Mouse (Mus musculus) heart, embryonic 14.5 days (tissue): Measurements from ENCODE around the gene Natd1. TPM values are rescaled to one million over a fixed set of nuclear protein-coding genes. Genes with fewer than 3 reads are reported as not detected.

ENCODE experiments used
- ATAC-seq: fragments of 200-750 bp; cut with Nextera tagmentation; 2 replicates; pipeline ENCODE4 v1.8.0; 2017; ENCODE audit warnings: low read depth, moderate TSS enrichment; ENCODE audit not compliant: insufficient number of reproducible peaks, insufficient read depth, low FRiP score
- H3K27ac ChIP-seq, 2 experiments: fragments of 200-500 bp in 1 of 2; fragments of 300-500 bp in 1 of 2; sonication (generic) in 1 of 2; replicated peaks in 1 of 2; 2 replicates each; pipeline ENCODE4 v1.5.1; 2012 to 2014; ENCODE audit warnings: low read depth in 2 of 2, low read length in 2 of 2, control low read depth in 1 of 2, mild to moderate bottlenecking in 1 of 2, mixed read lengths in 1 of 2; ENCODE audit not compliant: control insufficient read depth in 1 of 2, insufficient read depth in 1 of 2
- H3K27me3 ChIP-seq: fragments of 300-500 bp; sonication (generic); 2 replicates; pipeline ENCODE4 v1.6.1; 2014; ENCODE audit warnings: mild to moderate bottlenecking, low read length, control low read depth; ENCODE audit not compliant: control insufficient read depth, insufficient read depth
- H3K36me3 ChIP-seq: fragments of 300-500 bp; sonication (generic); 2 replicates; pipeline ENCODE4 v1.6.1; 2014; ENCODE audit warnings: mild to moderate bottlenecking, control low read depth, low read length, mixed read lengths; ENCODE audit not compliant: control insufficient read depth, insufficient read depth
- H3K4me1 ChIP-seq, 2 experiments: fragments of 200-500 bp in 1 of 2; fragments of 300-500 bp in 1 of 2; sonication (generic) in 1 of 2; 2 replicates each; pipeline ENCODE4 v1.6.1; 2012 to 2014; ENCODE audit warnings: low read length in 2 of 2, control low read depth in 1 of 2, mixed read lengths in 1 of 2; ENCODE audit not compliant: control insufficient read depth in 2 of 2, insufficient read depth in 2 of 2
- H3K4me2 ChIP-seq: fragments of 300-500 bp; sonication (generic); 2 replicates; pipeline ENCODE4 v1.6.1; 2014; ENCODE audit warnings: mild to moderate bottlenecking, low read length
- H3K4me3 ChIP-seq, 2 experiments: fragments of 200-500 bp in 1 of 2; fragments of 300-500 bp in 1 of 2; sonication (generic) in 1 of 2; 2 replicates each; pipeline ENCODE4 v1.5.1; 2012 to 2014; ENCODE audit warnings: low read length in 2 of 2, mild to moderate bottlenecking in 2 of 2, control low read depth in 1 of 2, low read depth in 1 of 2, moderate library complexity in 1 of 2; ENCODE audit not compliant: control insufficient read depth in 1 of 2, insufficient read depth in 1 of 2
- H3K9ac ChIP-seq: fragments of 300-500 bp; sonication (generic); 2 replicates; pipeline ENCODE4 v1.6.1; 2014; ENCODE audit warnings: mild to moderate bottlenecking, low read length
- H3K9me3 ChIP-seq: fragments of 300-500 bp; sonication (generic); 2 replicates; pipeline ENCODE4 v1.6.1; 2016; ENCODE audit warnings: low read length, control low read depth; ENCODE audit not compliant: control insufficient read depth
- WGBS: fragments of 180-500 bp; shearing (Covaris S2); extraction: QIAGEN DNeasy Blood & Tissue Kit; methylation state at CpG from one replicate; pipeline ENCODE4 v1.1.7; 2014; 5-methylcytosine and 5-hydroxymethylcytosine counted together
- polyA plus RNA-seq: library from polyadenylated mRNA; unstranded; fragments of >200 nt; fragmentation: Nextera tagmentation; extraction: Ambion mirVana; gene quantifications from 2 replicates; pipeline ENCODE4 v1.2.1, GENCODE M21; 2014

Gene Natd1
- polyA plus RNA-seq, 1 experiment from 2014 or later, result 20.4 TPM

GRCm38 (mm10) chr11:60922195-60922594, 7.6 kb upstream of the Natd1 start:
- H3K4me2 ChIP-seq, result no peak overlapping the region
- H3K9me3 ChIP-seq, result no peaks in the 10 kb centered on the region
- no peak for ATAC-seq
- H3K27ac ChIP-seq, result no peak overlapping the region
- peaks cover 4% of the 10 kb centered on the region in 2 experiments; a peak in 3 of 4 replicates for H3K4me1 ChIP-seq
- WGBS, result 88% methylated on average over 1 of the region's 1 CpGs
- peaks cover 10% of the 10 kb centered on the region for H3K36me3 ChIP-seq
- H3K4me3 ChIP-seq, result no peak overlapping the region
- no peaks in the 10 kb centered on the region for H3K27me3 ChIP-seq
- H3K9ac ChIP-seq, result no peak overlapping the region

GRCm38 (mm10) chr11:60920021-60920420, 5.5 kb upstream of the Natd1 start:
- Histone ChIP-seq H3K27me3 (no peaks in the 10 kb centered on the region), H3K36me3 (peaks cover 10% of the 10 kb centered on the region), H3K4me1 (peaks cover 4 to 7% of the 10 kb centered on the region in 2 experiments), H3K27ac (no peak overlapping the region), H3K4me3 (no peak overlapping the region), H3K4me2 (no peak overlapping the region), H3K9ac (no peak overlapping the region), H3K9me3 (no peaks in the 10 kb centered on the region)
- ATAC-seq, result no peak
- WGBS, result 51% methylated on average over 2 of the region's 2 CpGs

DNA sequence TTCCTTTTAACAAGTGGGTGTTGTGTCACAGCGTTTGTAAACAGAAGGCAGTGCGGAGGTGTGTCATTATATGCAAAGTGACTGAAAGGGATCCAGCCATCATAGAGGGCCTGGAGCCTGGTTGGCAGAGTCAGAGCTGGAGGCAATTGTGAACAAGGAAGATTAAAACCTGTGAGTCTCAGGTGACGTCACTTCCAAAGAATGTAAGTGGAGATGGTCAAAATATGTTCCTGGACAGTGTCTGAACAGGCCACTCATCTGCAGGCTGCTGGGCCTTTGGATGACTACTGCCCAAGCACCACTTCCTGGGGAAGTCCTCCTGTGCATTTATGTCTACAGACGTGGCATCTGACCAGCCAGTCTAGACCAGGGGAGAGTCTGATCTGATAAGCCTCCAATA, 651 bp upstream of the Natd1 start:
- Histone ChIP-seq H3K9ac (no peak overlapping the region), H3K27ac (no peak overlapping the region; a peak in 1 of 4 replicates), H3K27me3 (no peaks in the 10 kb centered on the region), H3K4me2 (no peak overlapping the region), H3K36me3 (0 out of 2 replicates have a peak, but pooled peaks cover under 1% of the 10 kb centered on the region), H3K4me3 (no peak overlapping the region), H3K4me1 (peaks cover 17 to 28% of the 10 kb centered on the region in 2 experiments), H3K9me3 (no peaks in the 10 kb centered on the region)
- WGBS, result 51% methylated on average over 4 of the region's 4 CpGs
- ATAC-seq, result no peak

DNA sequence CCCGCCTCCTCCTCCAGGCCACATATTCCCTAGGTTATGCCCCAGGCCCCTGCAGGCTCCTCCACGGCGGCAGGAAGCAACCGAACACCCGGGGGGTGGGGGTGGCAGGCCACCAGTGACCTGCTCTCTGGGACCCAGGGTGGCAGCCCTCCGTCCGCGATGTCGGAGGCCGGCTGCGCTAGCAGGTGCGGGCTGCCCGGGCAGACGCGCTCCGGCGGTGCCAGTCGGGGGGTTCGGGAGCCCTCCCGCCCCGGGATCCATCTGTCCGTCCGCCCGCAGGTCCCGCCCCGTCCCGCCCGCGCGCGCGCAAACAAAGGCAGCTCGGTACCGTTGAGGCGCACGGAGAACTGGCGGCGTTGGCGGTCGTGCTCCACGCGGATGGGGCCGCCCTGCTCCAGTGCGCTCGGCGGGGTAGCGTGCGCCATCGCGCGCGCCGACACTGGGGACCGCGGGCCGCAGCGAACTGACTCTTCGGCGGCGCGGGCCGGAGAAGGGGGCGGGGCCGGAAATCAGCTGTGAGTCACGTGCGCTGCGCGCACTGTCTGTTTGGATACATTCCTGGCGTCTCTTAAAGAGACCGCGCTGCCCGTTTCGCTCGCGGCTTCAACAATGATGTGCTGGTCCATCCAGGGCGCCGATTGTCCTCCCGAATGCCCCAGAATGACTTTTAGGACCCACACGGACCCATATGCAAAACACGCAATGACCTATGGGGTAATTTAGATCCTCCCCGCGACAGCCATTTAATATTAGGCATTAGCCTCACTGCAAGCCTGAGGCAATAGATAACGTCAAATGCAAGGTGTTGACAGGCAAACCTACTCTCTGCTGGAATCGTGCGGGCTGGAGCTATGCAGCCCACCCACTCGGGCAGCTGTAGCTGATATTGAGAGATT, 1.0 kb downstream of the Natd1 start:
- Histone ChIP-seq H3K4me1 (peaks cover 17 to 28% of the 10 kb centered on the region in 2 experiments), H3K9ac (peak overlapping the region; percentile 89), H3K4me2 (peak overlapping the region; percentile 71), H3K27me3 (no peaks in the 10 kb centered on the region), H3K36me3 (0 out of 2 replicates have a peak, but pooled peaks cover 4% of the 10 kb centered on the region), H3K27ac (peak overlapping the region; percentile 47 to 85), H3K9me3 (no peaks in the 10 kb centered on the region), H3K4me3 (peak overlapping the region; percentile 69 to 94)
- peak; percentile 89 for ATAC-seq
- under 1% methylated on average over 73 of the region's 86 CpGs for WGBS

GRCm38 (mm10) chr11:60912525-60912973, 2.0 kb downstream of the Natd1 start:
- peaks cover 17 to 28% of the 10 kb centered on the region in 2 experiments for H3K4me1 ChIP-seq
- WGBS, result 19% methylated on average over 7 of the region's 7 CpGs
- H3K27ac ChIP-seq, result no peak overlapping the region
- H3K4me3 ChIP-seq, result peak overlapping the region; percentile 69 to 94
- peak overlapping the region; percentile 71 for H3K4me2 ChIP-seq
- no peaks in the 10 kb centered on the region for H3K9me3 ChIP-seq
- 0 out of 2 replicates have a peak, but pooled peaks cover 4% of the 10 kb centered on the region for H3K36me3 ChIP-seq
- no peaks in the 10 kb centered on the region for H3K27me3 ChIP-seq
- no peak for ATAC-seq
- H3K9ac ChIP-seq, result peak overlapping the region; percentile 89

- Histone ChIP-seq H3K4me3 (no peak overlapping the region), H3K9me3 (no peaks in the 10 kb centered on the region), H3K9ac (no peak overlapping the region), H3K27ac (no peak overlapping the region), H3K27me3 (no peaks in the 10 kb centered on the region), H3K36me3 (peaks cover 28% of the 10 kb centered on the region), H3K4me1 (peaks cover 8 to 21% of the 10 kb centered on the region in 2 experiments), H3K4me2 (no peak overlapping the region)
- no peak for ATAC-seq
- WGBS, result 76% methylated on average over 1 of the region's 1 CpGs
Observed at GRCm38 (mm10) chr11:60909626-60910025, 4.9 kb downstream of the Natd1 start.

GRCm38 (mm10) chr11:60908073-60908472, 6.5 kb downstream of the Natd1 start:
- 53% methylated on average over 3 of the region's 3 CpGs for WGBS
- ATAC-seq, result no peak

More at GRCm38 (mm10) chr11:60908073-60908472, 6.5 kb downstream of the Natd1 start:
- Histone ChIP-seq H3K4me3 (no peak overlapping the region), H3K9me3 (no peaks in the 10 kb centered on the region), H3K27ac (no peak overlapping the region), H3K4me2 (no peak overlapping the region), H3K27me3 (no peaks in the 10 kb centered on the region), H3K4me1 (peaks cover 7 to 15% of the 10 kb centered on the region in 2 experiments), H3K36me3 (peaks cover 35% of the 10 kb centered on the region), H3K9ac (no peak overlapping the region)
